Mouse (Mus musculus) layer of hippocampus, adult 8-10 months (tissue): Measurements from ENCODE around the gene Gm45140. TPM values are rescaled to one million over a fixed set of nuclear protein-coding genes. Genes with fewer than 3 reads are reported as not detected.

ENCODE experiments used
- DNase-seq, 2 experiments: peaks; one replicate each; pipeline ENCODE4 v3.0.0; 2022; ENCODE audit warnings: low spot score in 2 of 2
- total RNA-seq, 4 experiments: library from RNA; stranded (reverse); gene quantifications; 2 replicates each; pipeline ENCODE4 v1.2.4; 2022

The Gm45140 gene
- total RNA-seq, 4 experiments from 2014 or later, result 0.49 to 3.8 (median 1.5) TPM

DNA sequence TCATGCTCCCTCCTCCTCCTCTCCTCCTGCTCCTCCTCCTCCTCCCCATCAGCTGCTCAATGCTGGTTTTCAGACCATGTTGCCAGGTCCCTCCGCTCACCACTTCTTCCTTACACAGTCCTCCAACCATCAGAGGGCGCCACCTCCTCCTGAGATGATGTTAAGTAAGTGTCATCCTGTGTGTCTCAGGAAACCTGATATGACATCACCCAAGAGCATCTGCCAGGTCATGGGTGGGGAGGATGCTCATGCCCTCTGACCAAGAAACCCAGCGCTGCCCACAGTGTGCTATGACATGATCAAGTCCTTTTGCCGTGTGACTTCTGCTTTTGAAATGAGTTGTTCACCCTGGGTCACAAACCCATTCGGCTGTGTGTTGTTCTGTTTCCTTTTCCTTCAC lies 92.8 kb downstream of the Gm45140 start:
- no peak for DNase-seq

- DNase-seq, result no peak
Observed at GRCm38 (mm10) chr6:87741978-87742377, 93.6 kb downstream of the Gm45140 start.

- no peak for DNase-seq
Observed at GRCm38 (mm10) chr6:87740496-87740895, 95.1 kb downstream of the Gm45140 start.

GRCm38 (mm10) chr6:87739898-87740297 lies 95.7 kb downstream of the Gm45140 start:
- DNase-seq, result no peak

Other genes with a start within 250 kb of the Gm45140 start
- gene Prokr1, start 245.1 kb downstream of the Gm45140 start, total RNA-seq, result 1 to 10 TPM in 1 of 4 experiments, under 1 TPM in 1, not detected in 2; 0.11 to 1.1 TPM
- 1 to 10 TPM; 6.2 to 9.4 (median 7.9) TPM for gene Aplf, start 163.6 kb downstream of the Gm45140 start, total RNA-seq
- gene Efcc1, start 104.9 kb downstream of the Gm45140 start, total RNA-seq, result 1 to 10 TPM; 4.6 to 9.4 (median 5.8) TPM
- gene Gp9, start 57.7 kb downstream of the Gm45140 start, total RNA-seq, result 1 to 10 TPM in 2 of 4 experiments, under 1 TPM in 2; 0.37 to 1.5 (median 0.85) TPM
- 10 to 100 TPM; 18.9 to 23.5 (median 20.0) TPM for gene Rab43, start 23.6 kb downstream of the Gm45140 start, total RNA-seq
- gene Isy1, start 3.0 kb upstream of the Gm45140 start, total RNA-seq, result 10 to 100 TPM; 24.5 to 37.1 (median 28.0) TPM
- 100 to 1,000 TPM; 259 to 278 (median 266) TPM for gene Cnbp, start 15.3 kb upstream of the Gm45140 start, total RNA-seq
- gene Copg1, start 52.0 kb upstream of the Gm45140 start, total RNA-seq, result 100 to 1,000 TPM; 243 to 262 (median 251) TPM
- 10 to 100 TPM; 24.1 to 26.4 (median 26.1) TPM for gene Hmces, start 78.1 kb upstream of the Gm45140 start, total RNA-seq
- 10 to 100 TPM; 42.8 to 52.9 (median 45.2) TPM for gene H1fx, start 145.8 kb upstream of the Gm45140 start, total RNA-seq
- gene Rab7, start 209.5 kb upstream of the Gm45140 start, total RNA-seq, result 100 to 1,000 TPM; 318 to 396 (median 337) TPM
- gene Rpn1, start 248.7 kb upstream of the Gm45140 start, total RNA-seq, result 100 to 1,000 TPM; 164 to 216 (median 188) TPM